Mouse (Mus musculus): ENCODE results near the gene Wdtc1. TPM values are rescaled to one million over a fixed set of nuclear protein-coding genes. Genes with fewer than 3 reads are reported as not detected.

Wdtc1 gene
- polyA plus RNA-seq, 1 experiment from 2014 or later, result 18.8 TPM

- Histone ChIP-seq H3K4me3 (ENCODE audit: low read length) (peak overlapping the region; percentile 71), H3K27me3 (replicated peaks; ENCODE audit: control insufficient read depth, insufficient read depth, low read length) (no peaks in the 10 kb centered on the region), H3K4me1 (ENCODE audit: control insufficient read depth, insufficient read depth, low read depth, low read length) (peaks cover 10% of the 10 kb centered on the region), H3K9me3 (ENCODE audit: control insufficient read depth, low read length) (no peaks in the 10 kb centered on the region), H3K4me2 (ENCODE audit: low read length) (peak overlapping the region; percentile 77), H3K27ac (ENCODE audit: low read depth, low read length) (peak overlapping the region; percentile 83), H3K9ac (ENCODE audit: low read depth, low read length) (peak overlapping the region; percentile 79), H3K36me3 (ENCODE audit: control insufficient read depth, insufficient read depth, low read length) (no peaks in the 10 kb centered on the region)
- WGBS, result 1% methylated on average over 32 of the region's 39 CpGs
- ATAC-seq, result no peak; the same call in 1 of the 2 replicates
These were observed 14.7 kb downstream of the Wdtc1 start for GRCm38 (mm10) chr4:133338521-133339095.

- H3K9me3 ChIP-seq (ENCODE audit: control insufficient read depth, low read length), result no peaks in the 10 kb centered on the region
- H3K36me3 ChIP-seq (ENCODE audit: control insufficient read depth, insufficient read depth, low read length), result no peaks in the 10 kb centered on the region
- no peak overlapping the region for H3K27ac ChIP-seq (ENCODE audit: low read depth, low read length)
- WGBS, result 11% methylated on average over 14 of the region's 14 CpGs
- peak overlapping the region; percentile 79 for H3K9ac ChIP-seq (ENCODE audit: low read depth, low read length)
- peak overlapping the region; percentile 71 for H3K4me3 ChIP-seq (ENCODE audit: low read length)
- H3K4me1 ChIP-seq (ENCODE audit: control insufficient read depth, insufficient read depth, low read depth, low read length), result peaks cover 10% of the 10 kb centered on the region
- ATAC-seq, result no peak
- H3K27me3 ChIP-seq (replicated peaks; ENCODE audit: control insufficient read depth, insufficient read depth, low read length), result no peaks in the 10 kb centered on the region
- H3K4me2 ChIP-seq (ENCODE audit: low read length), result peak overlapping the region; percentile 77
These were observed 15.3 kb downstream of the Wdtc1 start for GRCm38 (mm10) chr4:133337833-133338520.

- WGBS, result 52% methylated on average over 6 of the region's 6 CpGs
- Histone ChIP-seq H3K9me3 (ENCODE audit: control insufficient read depth, low read length) (no peaks in the 10 kb centered on the region), H3K27ac (ENCODE audit: low read depth, low read length) (no peak overlapping the region), H3K4me1 (ENCODE audit: control insufficient read depth, insufficient read depth, low read depth, low read length) (peaks cover 10% of the 10 kb centered on the region), H3K4me2 (ENCODE audit: low read length) (no peak overlapping the region), H3K4me3 (ENCODE audit: low read length) (no peak overlapping the region), H3K36me3 (ENCODE audit: control insufficient read depth, insufficient read depth, low read length) (no peaks in the 10 kb centered on the region), H3K27me3 (replicated peaks; ENCODE audit: control insufficient read depth, insufficient read depth, low read length) (no peaks in the 10 kb centered on the region), H3K9ac (ENCODE audit: low read depth, low read length) (no peak overlapping the region)
- ATAC-seq, result no peak
These were observed 20.0 kb downstream of the Wdtc1 start for GRCm38 (mm10) chr4:133333306-133333705.

- Histone ChIP-seq H3K27me3 (replicated peaks; ENCODE audit: control insufficient read depth, insufficient read depth, low read length) (no peaks in the 10 kb centered on the region), H3K9me3 (ENCODE audit: control insufficient read depth, low read length) (no peaks in the 10 kb centered on the region), H3K4me2 (ENCODE audit: low read length) (no peak overlapping the region), H3K4me3 (ENCODE audit: low read length) (no peak overlapping the region), H3K36me3 (ENCODE audit: control insufficient read depth, insufficient read depth, low read length) (no peaks in the 10 kb centered on the region), H3K9ac (ENCODE audit: low read depth, low read length) (no peak overlapping the region), H3K4me1 (ENCODE audit: control insufficient read depth, insufficient read depth, low read depth, low read length) (no peaks in the 10 kb centered on the region), H3K27ac (ENCODE audit: low read depth, low read length) (no peak overlapping the region)
- WGBS, result 78% methylated on average over 4 of the region's 4 CpGs
- ATAC-seq, result no peak
These were observed 23.0 kb downstream of the Wdtc1 start for GRCm38 (mm10) chr4:133330296-133330695.

- no peaks in the 10 kb centered on the region for H3K4me1 ChIP-seq (ENCODE audit: control insufficient read depth, insufficient read depth, low read depth, low read length)
- no peak for ATAC-seq
- H3K36me3 ChIP-seq (ENCODE audit: control insufficient read depth, insufficient read depth, low read length), result no peaks in the 10 kb centered on the region
- no peak overlapping the region for H3K9ac ChIP-seq (ENCODE audit: low read depth, low read length)
- no peak overlapping the region for H3K27ac ChIP-seq (ENCODE audit: low read depth, low read length)
- H3K4me2 ChIP-seq (ENCODE audit: low read length), result no peak overlapping the region
- 96% methylated on average over 7 of the region's 7 CpGs for WGBS
- no peaks in the 10 kb centered on the region for H3K27me3 ChIP-seq (replicated peaks; ENCODE audit: control insufficient read depth, insufficient read depth, low read length)
- no peaks in the 10 kb centered on the region for H3K9me3 ChIP-seq (ENCODE audit: control insufficient read depth, low read length)
- H3K4me3 ChIP-seq (ENCODE audit: low read length), result no peak overlapping the region
These were observed 25.2 kb downstream of the Wdtc1 start for GRCm38 (mm10) chr4:133328129-133328528.

- 90% methylated on average over 3 of the region's 3 CpGs for WGBS
- no peaks in the 10 kb centered on the region for H3K4me1 ChIP-seq (ENCODE audit: control insufficient read depth, insufficient read depth, low read depth, low read length)
- H3K27ac ChIP-seq (ENCODE audit: low read depth, low read length), result no peak overlapping the region
- no peak overlapping the region for H3K4me3 ChIP-seq (ENCODE audit: low read length)
- 0 out of 2 replicates have a peak, but pooled peaks cover 2% of the 10 kb centered on the region for H3K36me3 ChIP-seq (ENCODE audit: control insufficient read depth, insufficient read depth, low read length)
- ATAC-seq, result no peak
- no peaks in the 10 kb centered on the region for H3K27me3 ChIP-seq (replicated peaks; ENCODE audit: control insufficient read depth, insufficient read depth, low read length)
- H3K4me2 ChIP-seq (ENCODE audit: low read length), result no peak overlapping the region
- no peaks in the 10 kb centered on the region for H3K9me3 ChIP-seq (ENCODE audit: control insufficient read depth, low read length)
- H3K9ac ChIP-seq (ENCODE audit: low read depth, low read length), result no peak overlapping the region
These were observed 33.6 kb downstream of the Wdtc1 start for GRCm38 (mm10) chr4:133319667-133320066.

GRCm38 (mm10) chr4:133315991-133316390 lies 37.3 kb downstream of the Wdtc1 start:
- Histone ChIP-seq H3K4me3 (ENCODE audit: low read length) (no peak overlapping the region), H3K36me3 (ENCODE audit: control insufficient read depth, insufficient read depth, low read length) (no peaks in the 10 kb centered on the region), H3K9me3 (ENCODE audit: control insufficient read depth, low read length) (no peaks in the 10 kb centered on the region), H3K27me3 (replicated peaks; ENCODE audit: control insufficient read depth, insufficient read depth, low read length) (no peaks in the 10 kb centered on the region), H3K4me1 (ENCODE audit: control insufficient read depth, insufficient read depth, low read depth, low read length) (no peaks in the 10 kb centered on the region), H3K4me2 (ENCODE audit: low read length) (no peak overlapping the region), H3K9ac (ENCODE audit: low read depth, low read length) (no peak overlapping the region), H3K27ac (ENCODE audit: low read depth, low read length) (no peak overlapping the region)
- no peak for ATAC-seq
- WGBS, result 88% methylated on average over 5 of the region's 5 CpGs

GRCm38 (mm10) chr4:133314896-133315295 lies 38.4 kb downstream of the Wdtc1 start:
- Histone ChIP-seq H3K36me3 (ENCODE audit: control insufficient read depth, insufficient read depth, low read length) (no peaks in the 10 kb centered on the region), H3K9ac (ENCODE audit: low read depth, low read length) (no peak overlapping the region), H3K4me1 (ENCODE audit: control insufficient read depth, insufficient read depth, low read depth, low read length) (no peaks in the 10 kb centered on the region), H3K4me3 (ENCODE audit: low read length) (no peak overlapping the region), H3K27ac (ENCODE audit: low read depth, low read length) (no peak overlapping the region), H3K4me2 (ENCODE audit: low read length) (no peak overlapping the region), H3K27me3 (replicated peaks; ENCODE audit: control insufficient read depth, insufficient read depth, low read length) (no peaks in the 10 kb centered on the region), H3K9me3 (ENCODE audit: control insufficient read depth, low read length) (no peaks in the 10 kb centered on the region)
- WGBS, result 68% methylated on average over 8 of the region's 8 CpGs
- no peak for ATAC-seq

GRCm38 (mm10) chr4:133309948-133310347 lies 43.3 kb downstream of the Wdtc1 start:
- no peak for ATAC-seq
- Histone ChIP-seq H3K36me3 (ENCODE audit: control insufficient read depth, insufficient read depth, low read length) (no peaks in the 10 kb centered on the region), H3K4me1 (ENCODE audit: control insufficient read depth, insufficient read depth, low read depth, low read length) (no peaks in the 10 kb centered on the region), H3K27ac (ENCODE audit: low read depth, low read length) (no peak overlapping the region), H3K4me3 (ENCODE audit: low read length) (no peak overlapping the region), H3K4me2 (ENCODE audit: low read length) (no peak overlapping the region), H3K27me3 (replicated peaks; ENCODE audit: control insufficient read depth, insufficient read depth, low read length) (no peaks in the 10 kb centered on the region), H3K9ac (ENCODE audit: low read depth, low read length) (no peak overlapping the region), H3K9me3 (ENCODE audit: control insufficient read depth, low read length) (no peaks in the 10 kb centered on the region)
- WGBS, result 0% methylated on average over 3 of the region's 3 CpGs

All from hindbrain, embryonic 16.5 days (tissue).